Mouse (Mus musculus): ENCODE measurements around the gene Rad50. TPM values are rescaled to one million over a fixed set of nuclear protein-coding genes. Genes with fewer than 3 reads are reported as not detected.

The Rad50 gene
- polyA plus RNA-seq, 1 experiment from 2014 or later, result 13.0 TPM

- Histone ChIP-seq H3K27me3 (no peaks in the 10 kb centered on the region), H3K4me1 (replicated peaks) (no peaks in the 10 kb centered on the region; the same call in 1 of the 2 replicates), H3K36me3 (no peaks in the 10 kb centered on the region), H3K9ac (replicated peaks) (no peak overlapping the region), H3K27ac (no peak overlapping the region), H3K9me3 (no peaks in the 10 kb centered on the region), H3K4me2 (replicated peaks) (peak overlapping the region; percentile 43), H3K4me3 (replicated peaks) (no peak overlapping the region)
- 73% methylated on average over 18 of the region's 18 CpGs for WGBS
- ATAC-seq, result 0 out of 2 replicates have a peak, but pooled peaks have one; percentile 9
Measured at GRCm38 (mm10) chr11:53734970-53735681, 28.0 kb upstream of the Rad50 start.

- no peak for ATAC-seq
- no peak overlapping the region for H3K4me3 ChIP-seq (replicated peaks)
- WGBS, result 83% methylated on average over 2 of the region's 2 CpGs
- H3K4me1 ChIP-seq (replicated peaks), result no peaks in the 10 kb centered on the region; the same call in 1 of the 2 replicates
- no peaks in the 10 kb centered on the region for H3K27me3 ChIP-seq
- H3K27ac ChIP-seq, result no peak overlapping the region
- H3K9ac ChIP-seq (replicated peaks), result no peak overlapping the region
- no peak overlapping the region for H3K4me2 ChIP-seq (replicated peaks)
- no peaks in the 10 kb centered on the region for H3K36me3 ChIP-seq
- H3K9me3 ChIP-seq, result no peaks in the 10 kb centered on the region
Measured at GRCm38 (mm10) chr11:53734431-53734830, 27.3 kb upstream of the Rad50 start.

GRCm38 (mm10) chr11:53733824-53734223 lies 26.7 kb upstream of the Rad50 start:
- Histone ChIP-seq H3K27ac (no peak overlapping the region), H3K36me3 (no peaks in the 10 kb centered on the region), H3K9me3 (no peaks in the 10 kb centered on the region), H3K4me3 (replicated peaks) (no peak overlapping the region), H3K9ac (replicated peaks) (no peak overlapping the region), H3K4me2 (replicated peaks) (no peak overlapping the region), H3K4me1 (replicated peaks) (no peaks in the 10 kb centered on the region; the same call in 1 of the 2 replicates), H3K27me3 (no peaks in the 10 kb centered on the region)
- 87% methylated on average over 7 of the region's 7 CpGs for WGBS
- no peak for ATAC-seq

GRCm38 (mm10) chr11:53732244-53732643 lies 25.1 kb upstream of the Rad50 start:
- no peaks in the 10 kb centered on the region; the same call in 1 of the 2 replicates for H3K4me1 ChIP-seq (replicated peaks)
- no peaks in the 10 kb centered on the region for H3K9me3 ChIP-seq
- no peak overlapping the region for H3K9ac ChIP-seq (replicated peaks)
- no peaks in the 10 kb centered on the region for H3K27me3 ChIP-seq
- no peak overlapping the region for H3K27ac ChIP-seq
- WGBS, result 96% methylated on average over 8 of the region's 8 CpGs
- no peak overlapping the region for H3K4me3 ChIP-seq (replicated peaks)
- no peaks in the 10 kb centered on the region for H3K36me3 ChIP-seq
- ATAC-seq, result no peak
- H3K4me2 ChIP-seq (replicated peaks), result no peak overlapping the region

- ATAC-seq, result no peak
- Histone ChIP-seq H3K27ac (no peak overlapping the region), H3K4me2 (replicated peaks) (no peak overlapping the region), H3K36me3 (no peaks in the 10 kb centered on the region), H3K9ac (replicated peaks) (no peak overlapping the region), H3K27me3 (no peaks in the 10 kb centered on the region), H3K4me3 (replicated peaks) (no peak overlapping the region), H3K4me1 (replicated peaks) (no peaks in the 10 kb centered on the region; the same call in 1 of the 2 replicates), H3K9me3 (no peaks in the 10 kb centered on the region)
- 95% methylated on average over 7 of the region's 7 CpGs for WGBS
Measured at GRCm38 (mm10) chr11:53731457-53731856, 24.3 kb upstream of the Rad50 start.

- H3K36me3 ChIP-seq, result no peaks in the 10 kb centered on the region
- H3K4me3 ChIP-seq (replicated peaks), result no peak within 1 kb of the TSS
- H3K27me3 ChIP-seq, result no peaks in the 10 kb centered on the region
- 85% methylated on average over 6 of the region's 6 CpGs for WGBS
- no peak within 1 kb of the TSS for H3K9ac ChIP-seq (replicated peaks)
- H3K4me1 ChIP-seq (replicated peaks), result no peaks in the 10 kb centered on the region
- H3K27ac ChIP-seq, result no peak within 1 kb of the TSS
- no peak within 1 kb of the TSS for H3K4me2 ChIP-seq (replicated peaks)
- H3K9me3 ChIP-seq, result no peaks in the 10 kb centered on the region
- no peak for ATAC-seq
Measured at GRCm38 (mm10) chr11:53720715-53721114, 13.6 kb upstream of the Rad50 start, which contains the start of gene Il5. Gene Il5 (plus strand): TSS chr11:53720794.

GRCm38 (mm10) chr11:53719701-53720100 lies 12.6 kb upstream of the Rad50 start:
- Histone ChIP-seq H3K4me2 (replicated peaks) (no peak overlapping the region), H3K36me3 (no peaks in the 10 kb centered on the region), H3K9me3 (no peaks in the 10 kb centered on the region), H3K9ac (replicated peaks) (no peak overlapping the region), H3K4me1 (replicated peaks) (no peaks in the 10 kb centered on the region), H3K27me3 (no peaks in the 10 kb centered on the region), H3K4me3 (replicated peaks) (no peak overlapping the region), H3K27ac (no peak overlapping the region)
- ATAC-seq, result no peak
- WGBS, result 88% methylated on average over 1 of the region's 1 CpGs

- Histone ChIP-seq H3K9ac (replicated peaks) (no peak overlapping the region), H3K27ac (no peak overlapping the region), H3K4me1 (replicated peaks) (peaks cover 9% of the 10 kb centered on the region), H3K4me2 (replicated peaks) (peak overlapping the region; percentile 88), H3K27me3 (no peaks in the 10 kb centered on the region), H3K4me3 (replicated peaks) (peak overlapping the region; percentile 76), H3K36me3 (no peaks in the 10 kb centered on the region), H3K9me3 (no peaks in the 10 kb centered on the region)
- ATAC-seq, result no peak
- WGBS, result 78% methylated on average over 3 of the region's 3 CpGs
Measured at GRCm38 (mm10) chr11:53707718-53708009, 545 bp upstream of the Rad50 start.

GRCm38 (mm10) chr11:53706236-53706933 lies 734 bp downstream of the Rad50 start:
- H3K27me3 ChIP-seq, result no peaks in the 10 kb centered on the region
- H3K36me3 ChIP-seq, result peaks cover 2% of the 10 kb centered on the region; the same call in 1 of the 2 replicates
- H3K4me1 ChIP-seq (replicated peaks), result peaks cover 9% of the 10 kb centered on the region
- H3K9ac ChIP-seq (replicated peaks), result peak overlapping the region; percentile 71
- H3K9me3 ChIP-seq, result no peaks in the 10 kb centered on the region
- 8% methylated on average over 29 of the region's 29 CpGs for WGBS
- peak overlapping the region; percentile 88 for H3K4me2 ChIP-seq (replicated peaks)
- ATAC-seq, result peak; percentile 40
- 0 out of 2 replicates have a peak overlapping the region, but pooled peaks have one; percentile 14 for H3K27ac ChIP-seq
- H3K4me3 ChIP-seq (replicated peaks), result peak overlapping the region; percentile 76

- Histone ChIP-seq H3K36me3 (peaks cover 30% of the 10 kb centered on the region), H3K4me1 (replicated peaks) (no peaks in the 10 kb centered on the region), H3K27ac (no peak overlapping the region), H3K9ac (replicated peaks) (no peak overlapping the region), H3K9me3 (no peaks in the 10 kb centered on the region), H3K4me2 (replicated peaks) (no peak overlapping the region), H3K27me3 (no peaks in the 10 kb centered on the region), H3K4me3 (replicated peaks) (no peak overlapping the region)
- 93% methylated on average over 4 of the region's 4 CpGs for WGBS
- ATAC-seq, result no peak
Measured at GRCm38 (mm10) chr11:53699351-53699750, 7.8 kb downstream of the Rad50 start.

- Histone ChIP-seq H3K4me2 (replicated peaks) (no peak overlapping the region), H3K4me1 (replicated peaks) (no peaks in the 10 kb centered on the region), H3K9me3 (no peaks in the 10 kb centered on the region), H3K9ac (replicated peaks) (no peak overlapping the region), H3K36me3 (peaks cover 30% of the 10 kb centered on the region), H3K4me3 (replicated peaks) (no peak overlapping the region), H3K27ac (no peak overlapping the region), H3K27me3 (no peaks in the 10 kb centered on the region)
- ATAC-seq, result no peak
- WGBS, result 90% methylated on average over 2 of the region's 2 CpGs
Measured at GRCm38 (mm10) chr11:53698521-53698920, 8.6 kb downstream of the Rad50 start.

- Histone ChIP-seq H3K36me3 (peaks cover 10% of the 10 kb centered on the region), H3K27me3 (no peaks in the 10 kb centered on the region), H3K9me3 (no peaks in the 10 kb centered on the region), H3K4me1 (replicated peaks) (0 out of 2 replicates have a peak, but pooled peaks cover 3% of the 10 kb centered on the region), H3K9ac (replicated peaks) (no peak overlapping the region), H3K4me3 (replicated peaks) (no peak overlapping the region), H3K4me2 (replicated peaks) (peak overlapping the region; percentile 13; the same call in 1 of the 2 replicates), H3K27ac (0 out of 2 replicates have a peak overlapping the region, but pooled peaks have one; percentile 26)
- no peak for ATAC-seq
- WGBS, result 31% methylated on average over 10 of the region's 10 CpGs
Measured at GRCm38 (mm10) chr11:53691979-53692378, 15.1 kb downstream of the Rad50 start.
